Mouse (Mus musculus) megakaryocyte, embryonic 14.5 days (primary cell): ENCODE measurements around the gene Ppargc1a.

Experiments
- FLI1 ChIP-seq: IDR thresholded peaks from 2 replicates; pipeline ENCODE4 v1.6.1; 2012; ENCODE audit warnings: low read length, inconsistent platforms, mixed read lengths
- GATA1 ChIP-seq: IDR thresholded peaks from 3 replicates; pipeline ENCODE4 v1.6.1; 2012; ENCODE audit warnings: mixed read lengths, low read length, inconsistent platforms, borderline replicate concordance

DNA sequence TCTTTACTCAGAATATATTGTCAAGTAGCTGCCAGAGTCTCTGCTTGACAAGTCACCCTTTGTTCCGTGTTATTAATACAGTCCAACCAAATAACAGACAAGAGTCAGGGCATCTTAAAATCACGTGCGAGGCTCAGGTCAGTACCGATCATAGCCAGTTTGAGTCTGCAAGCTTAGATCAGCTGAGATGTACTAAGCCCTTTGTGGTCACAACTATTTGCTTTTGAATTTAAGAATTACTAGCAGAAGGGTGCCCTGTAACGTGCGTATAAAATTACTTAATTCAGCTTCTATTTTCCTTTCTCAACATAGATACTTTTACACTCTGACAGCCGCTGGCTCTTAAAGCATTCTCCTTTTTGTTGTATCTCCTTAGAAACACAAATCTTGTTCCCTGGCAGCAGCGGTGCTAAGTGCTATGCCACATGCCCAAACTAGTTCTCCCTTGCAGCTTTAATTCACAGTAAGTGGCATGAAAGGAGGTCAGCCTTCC, 718 bp upstream of the Ppargc1a start:
- no peak for TF ChIP-seq GATA1
- TF ChIP-seq FLI1, result no peak
